Mouse (Mus musculus): ENCODE measurements around the gene Wnt2.

DNA sequence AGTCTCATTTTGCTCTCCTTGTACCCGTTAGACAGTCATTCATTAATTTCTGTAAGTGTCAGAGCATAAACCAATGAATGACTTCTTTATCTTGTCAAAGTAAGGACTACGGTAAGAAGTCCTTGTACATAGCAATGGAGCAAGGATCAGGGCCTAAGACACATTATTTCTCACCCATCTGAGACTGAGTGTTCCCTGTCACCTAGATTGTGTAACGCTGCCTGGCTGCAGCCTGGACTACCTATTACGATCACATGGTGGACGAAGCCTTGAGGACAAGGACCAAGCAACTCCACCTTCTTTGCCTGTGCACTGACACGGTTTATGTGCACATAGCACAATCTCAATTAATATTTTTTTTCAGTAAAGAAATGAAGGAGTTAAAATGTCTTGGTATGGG, 28.3 kb downstream of the Wnt2 start:
- TF ChIP-seq POLR2A (IDR thresholded peaks at IDR 0.05; ENCODE audit: borderline replicate concordance, low read depth, low read length) (no peak), CTCF (IDR thresholded peaks at IDR 0.05; ENCODE audit: low read depth, low read length) (no peak)

Measured in bone marrow macrophage, adult 2 months (primary cell).